Mouse (Mus musculus): ENCODE results near the gene Sec1. TPM values are rescaled to one million over a fixed set of nuclear protein-coding genes. Genes with fewer than 3 reads are reported as not detected.

The Sec1 gene
- polyA plus RNA-seq, 1 experiment from 2014 or later, result 0.32 TPM

Other genes starting within 250 kb of the Sec1 start
- gene Ftl1, start 234.5 kb downstream of the Sec1 start, polyA plus RNA-seq (2016; fragmentation: Nextera tagmentation; extraction: Ambion mirVana), result 5,695 and 6,139 TPM in 2 replicates
- 240 and 265 TPM in 2 replicates for gene Bax, start 227.5 kb downstream of the Sec1 start, polyA plus RNA-seq (2016; fragmentation: Nextera tagmentation; extraction: Ambion mirVana)
- gene Tulp2, start 212.5 kb downstream of the Sec1 start, polyA plus RNA-seq (2016; fragmentation: Nextera tagmentation; extraction: Ambion mirVana), result 0.15 and 0.21 TPM in 2 replicates
- 0.34 TPM in 1 of 2 replicates, not detected in the other for gene Gm45808, start 207.6 kb downstream of the Sec1 start, polyA plus RNA-seq (2016; fragmentation: Nextera tagmentation; extraction: Ambion mirVana)
- 6.0 and 6.8 TPM in 2 replicates for gene Dhdh, start 205.6 kb downstream of the Sec1 start, polyA plus RNA-seq (2016; fragmentation: Nextera tagmentation; extraction: Ambion mirVana)
- 105 and 112 TPM in 2 replicates for gene Nucb1, start 184.0 kb downstream of the Sec1 start, polyA plus RNA-seq (2016; fragmentation: Nextera tagmentation; extraction: Ambion mirVana)
- 15.0 and 18.6 TPM in 2 replicates for gene Ppp1r15a, start 168.1 kb downstream of the Sec1 start, polyA plus RNA-seq (2016; fragmentation: Nextera tagmentation; extraction: Ambion mirVana)
- gene Plekha4, start 168.1 kb downstream of the Sec1 start, polyA plus RNA-seq (2016; fragmentation: Nextera tagmentation; extraction: Ambion mirVana), result 0.78 and 1.1 TPM in 2 replicates
- 0.43 and 0.55 TPM in 2 replicates for gene Hsd17b14, start 139.5 kb downstream of the Sec1 start, polyA plus RNA-seq (2016; fragmentation: Nextera tagmentation; extraction: Ambion mirVana)
- gene Bcat2, start 124.2 kb downstream of the Sec1 start, polyA plus RNA-seq (2016; fragmentation: Nextera tagmentation; extraction: Ambion mirVana), result 32.2 and 38.2 TPM in 2 replicates
- not detected in 2 replicates for gene Fgf21, start 78.9 kb downstream of the Sec1 start, polyA plus RNA-seq (2016; fragmentation: Nextera tagmentation; extraction: Ambion mirVana)
- not detected in 2 replicates for gene Fut1, start 77.1 kb downstream of the Sec1 start, polyA plus RNA-seq (2016; fragmentation: Nextera tagmentation; extraction: Ambion mirVana)
- gene Izumo1, start 72.6 kb downstream of the Sec1 start, polyA plus RNA-seq (2016; fragmentation: Nextera tagmentation; extraction: Ambion mirVana), result 0.16 TPM in 1 of 2 replicates, not detected in the other
- gene Rasip1, start 66.9 kb downstream of the Sec1 start, polyA plus RNA-seq (2016; fragmentation: Nextera tagmentation; extraction: Ambion mirVana), result 4.8 and 5.5 TPM in 2 replicates
- 2.1 and 3.3 TPM in 2 replicates for gene Mamstr, start 54.4 kb downstream of the Sec1 start, polyA plus RNA-seq (2016; fragmentation: Nextera tagmentation; extraction: Ambion mirVana)
- 0.05 TPM in 1 of 2 replicates, not detected in the other for gene Fut2, start 28.0 kb downstream of the Sec1 start, polyA plus RNA-seq (2016; fragmentation: Nextera tagmentation; extraction: Ambion mirVana)
- 0.46 and 0.48 TPM in 2 replicates for gene Ntn5, start 10.4 kb downstream of the Sec1 start, polyA plus RNA-seq (2016; fragmentation: Nextera tagmentation; extraction: Ambion mirVana)
- gene Car11, start 5.4 kb upstream of the Sec1 start, polyA plus RNA-seq (2016; fragmentation: Nextera tagmentation; extraction: Ambion mirVana), result 4.6 and 4.9 TPM in 2 replicates
- gene Dbp, start 10.7 kb upstream of the Sec1 start, polyA plus RNA-seq (2016; fragmentation: Nextera tagmentation; extraction: Ambion mirVana), result 2.1 and 2.9 TPM in 2 replicates
- 965 and 1,116 TPM in 2 replicates for gene Rpl18, start 21.1 kb upstream of the Sec1 start, polyA plus RNA-seq (2016; fragmentation: Nextera tagmentation; extraction: Ambion mirVana)
- 32.3 and 32.8 TPM in 2 replicates for gene Sphk2, start 23.6 kb upstream of the Sec1 start, polyA plus RNA-seq (2016; fragmentation: Nextera tagmentation; extraction: Ambion mirVana)
- 1.7 and 2.0 TPM in 2 replicates for gene Fam83e, start 26.8 kb upstream of the Sec1 start, polyA plus RNA-seq (2016; fragmentation: Nextera tagmentation; extraction: Ambion mirVana)
- not detected in 2 replicates for gene Spaca4, start 31.4 kb upstream of the Sec1 start, polyA plus RNA-seq (2016; fragmentation: Nextera tagmentation; extraction: Ambion mirVana)
- 2.3 and 3.3 TPM in 2 replicates for gene Lmtk3, start 89.3 kb upstream of the Sec1 start, polyA plus RNA-seq (2016; fragmentation: Nextera tagmentation; extraction: Ambion mirVana)
- gene Sult2b1, start 90.3 kb upstream of the Sec1 start, polyA plus RNA-seq (2016; fragmentation: Nextera tagmentation; extraction: Ambion mirVana), result 1.1 and 1.5 TPM in 2 replicates
- gene Cyth2, start 120.2 kb upstream of the Sec1 start, polyA plus RNA-seq (2016; fragmentation: Nextera tagmentation; extraction: Ambion mirVana), result 153 and 183 TPM in 2 replicates
- 0.65 and 0.72 TPM in 2 replicates for gene Kcnj14, start 130.4 kb upstream of the Sec1 start, polyA plus RNA-seq (2016; fragmentation: Nextera tagmentation; extraction: Ambion mirVana)
- gene Grwd1, start 136.5 kb upstream of the Sec1 start, polyA plus RNA-seq (2016; fragmentation: Nextera tagmentation; extraction: Ambion mirVana), result 95.8 and 119 TPM in 2 replicates
- 36.1 and 39.0 TPM in 2 replicates for gene Kdelr1, start 178.4 kb upstream of the Sec1 start, polyA plus RNA-seq (2016; fragmentation: Nextera tagmentation; extraction: Ambion mirVana)
- gene Grin2d, start 184.0 kb upstream of the Sec1 start, polyA plus RNA-seq (2016; fragmentation: Nextera tagmentation; extraction: Ambion mirVana), result 0.16 and 0.34 TPM in 2 replicates
- 1.5 and 1.7 TPM in 2 replicates for gene Syngr4, start 202.3 kb upstream of the Sec1 start, polyA plus RNA-seq (2016; fragmentation: Nextera tagmentation; extraction: Ambion mirVana)
- 4.4 and 5.1 TPM in 2 replicates for gene Tmem143, start 202.5 kb upstream of the Sec1 start, polyA plus RNA-seq (2016; fragmentation: Nextera tagmentation; extraction: Ambion mirVana)
- 17.7 and 28.2 TPM in 2 replicates for gene Emp3, start 227.0 kb upstream of the Sec1 start, polyA plus RNA-seq (2016; fragmentation: Nextera tagmentation; extraction: Ambion mirVana)
- gene Ccdc114, start 229.7 kb upstream of the Sec1 start, polyA plus RNA-seq (2016; fragmentation: Nextera tagmentation; extraction: Ambion mirVana), result 4.8 and 5.3 TPM in 2 replicates

Data from midbrain, embryonic 10.5 days (tissue).